Mouse (Mus musculus): ENCODE measurements around the gene Ppp1r2.

The Ppp1r2 gene

DNA sequence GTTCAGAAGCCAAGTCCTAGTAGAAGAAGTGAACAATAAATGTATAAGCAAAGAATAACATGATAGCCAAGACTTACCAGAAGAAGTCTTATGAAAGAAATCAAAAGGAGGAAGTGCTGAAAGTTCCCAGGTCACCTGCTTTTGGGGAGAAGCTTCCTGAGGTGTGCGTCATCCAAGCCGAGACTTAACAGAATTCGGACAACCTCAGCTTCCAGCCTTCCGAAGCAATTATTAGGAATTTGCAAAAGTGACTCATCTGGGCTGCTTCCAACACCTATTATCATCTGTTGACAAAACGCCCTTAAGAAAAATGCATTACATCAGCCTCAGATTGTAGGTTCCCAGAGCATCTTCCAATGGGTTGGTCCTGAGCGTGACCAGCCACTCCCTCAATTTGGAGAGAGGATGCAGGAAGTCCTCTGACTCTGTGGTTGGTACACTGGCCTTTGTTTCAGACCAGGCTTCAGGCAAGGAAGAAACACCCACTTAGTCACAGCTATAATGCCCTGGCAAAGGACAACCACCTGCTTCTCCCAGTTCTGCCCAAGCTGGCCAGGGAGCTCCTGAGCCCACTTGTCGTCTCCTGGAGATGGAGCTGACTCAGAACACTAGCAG lies 15.8 kb upstream of the Ppp1r2 start:
- DNase-seq (ENCODE audit: low read depth, low spot score) = no peak

DNA sequence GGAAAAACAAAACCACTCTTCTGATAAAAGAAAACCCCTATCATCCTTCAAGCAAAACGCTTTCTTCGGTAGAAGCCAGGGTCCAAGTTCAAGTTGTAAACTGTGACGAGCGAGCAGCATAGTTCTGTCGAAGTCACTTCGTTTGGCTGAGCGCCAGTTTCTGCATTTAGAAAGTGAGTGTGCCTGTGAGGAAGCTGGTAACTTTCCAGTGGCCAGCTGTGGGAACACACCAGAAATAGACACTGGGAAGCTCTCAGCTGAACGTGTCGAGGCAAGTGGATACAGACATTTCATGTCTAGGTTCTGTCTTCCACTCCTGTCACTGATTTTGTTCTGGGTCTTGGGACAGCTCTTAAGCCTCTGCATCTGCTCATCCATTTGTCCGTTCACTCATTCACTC lies 15.2 kb upstream of the Ppp1r2 start:
- DNase-seq (ENCODE audit: low read depth, low spot score) = no peak

DNA sequence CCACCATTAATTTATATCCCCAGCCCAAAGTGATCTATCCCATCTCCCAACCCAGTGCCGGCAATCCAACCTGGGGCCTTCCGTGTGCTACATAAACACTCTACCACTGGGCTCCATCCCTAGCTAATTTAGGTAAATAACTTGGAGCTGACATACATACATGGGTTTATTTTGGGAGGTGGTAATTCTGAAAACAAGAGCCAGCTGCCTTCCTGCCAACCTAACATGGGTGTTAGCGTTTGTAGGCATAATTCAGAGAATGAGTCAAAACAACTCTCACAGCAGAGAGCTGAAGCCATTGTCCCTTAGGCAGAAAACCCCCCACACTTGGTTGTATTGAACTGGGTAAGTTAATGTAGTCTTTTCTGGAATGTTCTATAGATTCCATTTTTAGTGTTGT lies 12.6 kb upstream of the Ppp1r2 start:
- no peak for DNase-seq (ENCODE audit: low read depth, low spot score)

DNA sequence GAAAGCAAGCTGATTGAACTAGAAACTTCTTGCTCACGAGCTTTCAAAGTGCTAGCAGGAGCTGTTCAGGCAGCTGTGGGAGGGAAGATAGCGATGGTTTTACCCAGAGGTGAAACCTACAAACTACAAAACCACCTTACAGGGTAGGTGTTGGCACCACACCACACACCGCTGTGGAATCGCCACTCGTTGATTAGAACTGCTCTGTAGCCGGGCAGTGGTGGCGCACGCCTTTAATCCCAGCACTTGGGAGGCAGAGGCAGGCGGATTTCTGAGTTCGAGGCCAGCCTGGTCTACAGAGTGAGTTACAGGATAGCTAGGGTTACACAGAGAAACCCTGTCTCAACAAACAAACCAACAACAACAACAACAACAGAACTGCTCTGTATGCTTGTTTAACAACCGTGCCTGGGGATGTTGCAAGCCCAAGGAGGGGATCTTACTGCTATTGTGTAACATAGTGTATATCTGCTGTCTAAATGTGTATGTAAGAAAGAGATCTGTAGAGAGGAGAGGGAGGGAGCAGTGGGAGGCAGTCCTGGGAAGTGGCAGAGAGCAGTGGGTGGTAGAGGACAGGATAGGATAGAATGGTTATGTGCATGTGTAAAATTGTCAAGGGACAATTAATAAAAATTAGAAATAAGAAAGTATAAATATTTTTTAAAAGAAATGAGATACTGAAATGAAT lies 11.9 kb upstream of the Ppp1r2 start:
- no peak for DNase-seq (ENCODE audit: low read depth, low spot score)

DNA sequence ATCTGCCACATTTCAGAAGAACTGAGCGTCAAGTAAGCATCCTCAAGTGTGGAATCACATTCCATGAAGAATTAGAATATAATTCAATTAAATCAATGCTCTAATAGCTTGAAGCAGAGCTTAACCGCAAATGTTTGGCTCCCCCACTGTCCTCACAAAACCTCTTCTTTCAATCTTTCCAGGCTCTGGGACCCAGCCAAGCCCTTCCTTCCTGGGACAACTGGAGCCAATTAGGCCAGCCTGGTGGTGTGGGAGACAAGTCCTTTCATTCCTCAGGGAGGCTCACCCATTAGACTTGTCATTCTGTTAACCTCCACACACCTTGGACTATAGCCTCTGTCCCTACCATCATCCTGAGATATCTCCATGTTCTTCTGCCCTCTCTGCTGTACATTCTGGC lies 6.9 kb upstream of the Ppp1r2 start:
- DNase-seq (ENCODE audit: low read depth, low spot score) = no peak

DNA sequence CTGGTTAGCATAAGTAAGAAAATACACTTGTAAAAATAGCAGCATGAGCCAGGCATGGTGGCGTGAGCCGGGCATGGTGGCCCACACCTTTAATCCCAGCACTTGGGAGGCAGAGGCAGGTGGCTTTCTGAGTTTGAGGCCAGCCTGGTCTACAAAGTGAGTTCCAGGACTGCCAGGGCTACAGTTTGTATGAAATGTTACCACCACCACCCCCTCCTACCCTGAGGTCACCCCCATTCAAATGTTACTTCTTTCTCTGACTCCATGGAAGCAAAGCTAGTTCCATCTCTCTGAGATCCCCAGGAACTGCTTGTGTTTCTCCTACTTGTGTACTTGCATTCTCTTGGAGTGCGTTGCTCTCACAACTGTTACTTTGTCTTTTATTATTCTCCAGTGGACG lies 5.1 kb upstream of the Ppp1r2 start:
- DNase-seq (ENCODE audit: low read depth, low spot score) = no peak

DNA sequence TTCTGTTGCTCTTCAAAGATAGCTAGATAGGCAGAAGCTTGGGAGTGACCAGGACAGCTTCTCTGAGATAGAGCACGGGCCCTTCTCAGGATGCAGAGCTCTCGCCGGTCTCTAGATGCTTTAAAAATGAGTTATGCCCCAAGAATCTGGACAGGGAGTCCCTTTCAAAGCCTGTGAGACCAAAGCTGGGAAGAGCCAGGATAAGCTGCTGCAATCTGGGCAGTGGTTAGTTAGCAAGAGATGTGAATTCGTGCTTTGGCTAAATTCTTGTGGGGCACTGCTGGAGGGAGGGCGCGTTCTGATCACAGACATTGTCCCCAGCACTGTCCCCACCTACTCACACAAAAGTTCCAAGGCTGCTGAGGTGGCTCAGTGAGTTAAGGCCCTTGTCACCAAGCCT lies 3.5 kb upstream of the Ppp1r2 start:
- DNase-seq (ENCODE audit: low read depth, low spot score) = no peak

DNA sequence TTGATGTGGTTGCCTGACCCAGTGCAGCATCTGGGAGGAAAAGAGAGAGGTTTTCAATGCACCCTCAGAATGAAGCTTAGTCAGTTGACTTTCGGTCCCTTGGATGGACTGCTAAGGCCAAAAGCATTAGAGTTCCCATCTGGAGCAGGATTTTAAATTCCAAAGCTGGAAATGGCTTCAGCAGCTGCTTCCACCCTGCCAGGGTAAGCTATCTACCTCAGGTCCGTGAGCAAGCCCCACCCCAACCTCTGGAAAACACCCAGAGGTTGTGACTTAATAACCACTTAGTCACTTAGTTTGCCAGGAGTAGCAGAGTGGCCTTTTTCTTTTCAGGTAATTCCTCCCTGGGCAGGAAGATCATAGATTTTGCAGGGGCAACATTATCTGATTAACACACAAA lies 3.0 kb upstream of the Ppp1r2 start:
- no peak for DNase-seq (ENCODE audit: low read depth, low spot score)

DNA sequence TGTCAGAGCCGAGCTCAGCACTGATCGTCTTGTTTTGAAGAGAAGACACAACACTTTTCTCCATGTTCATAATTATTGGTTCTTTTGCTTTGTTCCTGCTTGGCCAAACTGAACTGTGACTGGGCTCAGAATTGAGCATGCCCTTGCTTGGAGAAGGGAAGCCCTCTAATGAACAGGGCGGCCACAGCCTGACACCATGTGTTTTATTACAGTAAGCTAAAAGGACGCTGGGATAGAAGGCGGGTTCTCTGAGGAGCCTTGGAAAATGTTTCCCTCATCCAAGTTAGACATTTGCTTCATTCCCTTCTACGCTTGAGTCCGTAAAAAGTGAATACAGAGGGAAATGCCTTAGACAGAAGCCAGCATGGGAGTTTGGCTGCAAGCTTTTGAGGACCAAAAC lies 1.9 kb upstream of the Ppp1r2 start:
- DNase-seq (ENCODE audit: low read depth, low spot score) = no peak

DNA sequence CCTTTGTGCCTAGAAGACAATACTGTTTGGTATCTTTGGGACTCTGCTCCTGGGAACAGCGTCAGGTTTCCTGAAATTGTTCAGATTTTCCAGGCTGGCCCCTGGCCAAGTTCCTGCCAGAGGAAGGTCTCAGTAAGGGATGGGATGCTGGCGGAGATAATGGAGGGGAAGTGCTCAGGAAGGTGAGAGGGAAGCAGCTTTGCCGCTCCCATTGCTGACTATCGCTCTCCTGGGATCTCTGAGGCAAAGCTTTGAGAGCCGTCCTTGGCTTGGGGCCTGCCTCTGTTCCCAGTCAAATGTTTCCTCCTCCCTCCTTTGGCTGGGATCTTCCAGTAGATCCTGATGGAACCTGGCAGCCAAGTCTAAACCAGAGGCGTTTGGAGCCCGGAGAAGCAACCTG lies 1.5 kb upstream of the Ppp1r2 start:
- DNase-seq (ENCODE audit: low read depth, low spot score) = no peak

DNA sequence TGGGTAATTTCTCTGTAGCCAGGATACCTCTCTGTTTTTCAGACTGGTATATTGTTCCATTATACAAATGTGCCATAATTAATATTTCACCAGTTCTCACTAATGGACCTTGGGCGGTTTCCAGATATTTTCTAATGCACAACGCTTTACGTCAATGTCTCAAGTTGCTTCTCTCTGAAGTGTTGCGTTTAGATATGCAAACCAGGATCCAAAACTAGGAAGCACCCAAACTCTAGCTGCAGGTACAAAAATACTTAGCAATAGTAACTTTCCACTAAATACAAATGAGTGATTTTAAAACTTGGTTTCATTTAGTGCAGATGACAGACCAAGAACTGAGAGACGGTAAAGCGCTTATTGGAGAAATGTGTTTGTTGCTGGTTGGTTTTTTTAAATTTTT lies 993 bp downstream of the Ppp1r2 start:
- DNase-seq (ENCODE audit: low read depth, low spot score) = no peak

DNA sequence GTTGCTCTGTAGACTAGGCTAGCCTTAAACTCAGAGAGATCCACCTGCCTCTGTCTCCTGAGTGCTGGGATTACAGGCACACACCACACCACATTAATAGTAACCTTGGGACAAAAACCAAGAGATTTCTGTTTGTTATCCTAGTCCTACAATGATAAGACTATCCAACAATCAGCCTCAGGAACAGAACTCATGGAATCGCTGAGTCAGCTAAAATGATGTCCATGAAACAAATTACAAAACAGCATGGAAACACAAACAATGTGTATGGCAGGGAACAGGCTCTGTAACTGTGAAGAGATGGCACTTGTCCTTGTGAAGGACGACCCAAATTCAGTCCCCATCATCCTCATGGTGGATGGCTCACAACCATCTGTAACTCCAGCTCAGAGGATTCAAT lies 8.4 kb downstream of the Ppp1r2 start:
- DNase-seq (ENCODE audit: low read depth, low spot score) = no peak

DNA sequence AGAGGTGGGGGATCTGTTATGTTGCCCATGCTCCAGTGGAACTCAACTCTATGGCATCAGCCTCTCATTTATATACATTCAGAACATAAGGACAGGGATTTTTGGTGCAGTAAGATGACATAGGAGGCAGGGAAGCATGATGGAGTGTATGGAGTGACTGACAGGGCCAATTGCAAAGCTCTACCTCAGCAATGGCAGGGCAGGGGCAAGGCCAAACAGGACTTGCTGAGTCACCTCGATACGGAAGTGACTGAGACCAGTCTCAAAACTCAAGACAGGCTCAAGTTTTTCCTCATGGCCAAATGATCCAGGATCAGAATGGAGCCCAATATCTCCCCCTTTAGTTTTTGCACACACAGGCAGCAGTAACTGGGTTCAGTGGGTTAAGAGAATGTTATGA lies 18.9 kb downstream of the Ppp1r2 start:
- no peak for DNase-seq (ENCODE audit: low read depth, low spot score)

DNA sequence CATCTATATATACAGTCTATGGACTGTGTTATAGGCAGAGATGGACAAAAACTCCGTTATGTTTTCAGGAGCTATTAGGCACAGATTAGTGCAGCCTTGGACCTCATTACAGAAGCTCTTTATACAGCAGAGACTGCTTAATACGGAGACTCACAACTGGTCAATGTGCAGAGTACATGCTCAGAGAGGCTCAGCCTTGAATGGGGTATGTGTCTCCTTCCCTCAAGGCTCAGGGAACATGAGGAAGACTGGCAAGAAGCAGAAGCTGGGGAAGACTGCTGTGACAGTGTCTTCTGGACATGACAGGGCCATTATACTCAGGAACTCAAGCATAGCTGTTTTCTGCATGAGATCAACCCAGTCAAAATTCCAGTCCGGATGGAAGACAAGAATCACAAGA lies 19.4 kb downstream of the Ppp1r2 start:
- DNase-seq (ENCODE audit: low read depth, low spot score) = no peak

DNA sequence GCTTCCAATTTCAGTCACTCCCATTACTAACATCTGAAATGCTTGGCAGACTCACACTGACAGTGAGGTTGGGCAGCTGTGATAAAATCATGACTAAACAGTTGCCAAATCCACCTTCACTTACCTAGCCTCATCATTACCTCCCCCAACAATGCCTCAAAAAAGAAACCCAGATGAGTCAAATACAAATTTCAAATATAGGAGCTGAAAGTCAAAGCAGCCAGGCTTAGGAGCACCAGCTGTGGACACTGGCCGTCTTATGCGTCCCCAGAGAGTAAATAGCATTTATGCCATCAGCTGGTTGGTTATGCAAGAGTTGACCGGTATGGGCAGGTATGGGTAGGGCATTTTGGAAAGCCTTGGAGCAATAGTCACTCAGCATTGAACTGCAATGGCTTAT lies 25.7 kb downstream of the Ppp1r2 start:
- no peak for DNase-seq (ENCODE audit: low read depth, low spot score)

DNA sequence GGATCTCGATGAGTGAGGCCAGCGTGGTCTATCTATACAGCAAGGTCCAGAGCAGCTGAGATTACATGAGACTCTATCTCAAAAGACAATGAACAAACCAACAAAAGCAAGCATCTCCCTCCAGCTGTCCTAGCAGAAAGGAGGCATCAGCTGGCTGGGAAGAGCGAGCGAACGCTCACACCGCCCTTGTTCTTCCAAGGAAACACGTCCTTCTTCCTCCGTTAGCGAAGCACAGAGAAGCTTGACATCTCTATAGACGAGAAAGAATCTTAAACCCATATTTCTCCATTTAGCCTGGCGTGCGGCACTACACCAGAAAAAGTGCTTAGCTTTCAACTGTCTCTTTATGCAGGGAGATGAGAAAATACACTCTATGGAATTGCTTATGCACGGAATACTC lies 26.4 kb downstream of the Ppp1r2 start:
- DNase-seq (ENCODE audit: low read depth, low spot score) = no peak

DNA sequence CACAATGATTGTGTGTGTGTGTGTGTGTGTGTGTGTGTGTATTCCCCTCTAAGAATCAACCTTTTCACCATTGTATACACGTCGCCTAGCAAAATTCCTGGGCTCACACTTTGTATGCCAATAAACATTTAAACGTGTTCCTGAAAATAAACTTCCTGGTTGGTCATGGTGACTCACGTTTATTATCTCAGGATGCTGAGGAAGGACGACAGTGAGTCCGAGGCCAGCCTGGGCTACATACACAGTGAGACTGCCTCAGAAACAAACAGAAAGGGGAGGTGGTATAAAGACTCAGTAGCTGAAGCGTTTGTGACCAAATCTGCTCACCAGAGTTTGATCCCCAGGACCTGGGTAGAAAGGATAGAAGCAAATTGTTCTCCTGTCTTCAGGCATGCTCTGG lies 27.6 kb downstream of the Ppp1r2 start:
- no peak for DNase-seq (ENCODE audit: low read depth, low spot score)

DNA sequence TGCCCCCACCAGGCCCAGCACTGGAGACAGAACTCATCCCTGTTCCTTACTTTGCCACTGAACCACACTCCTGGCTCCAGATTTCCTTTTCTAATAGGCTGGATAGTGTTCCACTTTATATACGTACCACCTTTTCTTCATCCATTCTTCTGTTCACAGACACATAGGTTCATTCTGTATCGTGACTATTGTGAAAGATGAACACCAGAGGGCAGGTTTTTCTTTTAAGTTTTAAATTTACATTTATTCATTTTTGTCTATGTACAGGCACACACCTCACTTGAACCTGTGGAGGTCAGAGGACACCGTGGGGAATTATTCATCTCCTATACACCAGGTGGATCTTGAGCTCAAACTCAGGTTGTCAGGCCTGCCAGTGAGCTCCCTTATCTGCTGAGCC lies 31.0 kb downstream of the Ppp1r2 start:
- no peak for DNase-seq (ENCODE audit: low read depth, low spot score)

DNA sequence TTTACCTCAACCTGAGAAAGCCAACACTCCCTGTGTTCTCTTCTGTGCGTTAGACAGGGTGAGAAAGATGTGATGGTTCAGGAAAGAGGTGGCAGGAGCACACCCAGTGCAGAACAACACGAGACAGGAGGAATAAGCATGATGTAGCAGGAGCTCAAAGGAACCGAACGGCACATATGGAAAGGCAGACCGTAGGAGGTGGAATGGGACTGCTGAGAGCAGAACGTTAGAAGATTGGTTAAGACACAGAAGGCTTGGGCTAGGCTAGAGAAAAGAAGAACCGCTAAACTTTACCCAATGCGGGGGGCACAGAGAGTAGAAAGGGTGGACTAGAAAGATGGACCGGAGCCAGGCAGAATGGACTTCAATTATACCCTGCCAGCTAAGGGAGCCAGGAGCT lies 33.6 kb downstream of the Ppp1r2 start:
- no peak for DNase-seq (ENCODE audit: low read depth, low spot score)

DNA sequence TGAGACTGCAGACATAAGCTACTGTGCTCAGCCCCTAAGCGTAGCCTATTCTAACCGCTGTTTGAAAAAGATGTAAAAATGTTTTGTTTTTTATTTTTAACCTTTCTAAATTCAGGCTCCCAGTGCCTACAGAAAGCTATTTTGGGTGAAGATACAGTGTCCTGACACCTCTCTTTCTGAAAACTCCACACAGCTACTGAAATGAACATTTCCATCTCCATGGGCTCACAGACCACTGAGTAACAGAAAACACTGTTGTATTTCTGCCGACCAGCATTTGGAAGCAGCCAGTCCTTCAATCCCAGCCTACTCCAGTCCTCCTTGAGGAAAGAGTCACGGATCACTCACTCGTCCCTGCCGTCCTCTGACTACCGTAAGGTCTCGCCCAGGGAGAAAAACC lies 34.5 kb downstream of the Ppp1r2 start:
- DNase-seq (ENCODE audit: low read depth, low spot score) = no peak

DNA sequence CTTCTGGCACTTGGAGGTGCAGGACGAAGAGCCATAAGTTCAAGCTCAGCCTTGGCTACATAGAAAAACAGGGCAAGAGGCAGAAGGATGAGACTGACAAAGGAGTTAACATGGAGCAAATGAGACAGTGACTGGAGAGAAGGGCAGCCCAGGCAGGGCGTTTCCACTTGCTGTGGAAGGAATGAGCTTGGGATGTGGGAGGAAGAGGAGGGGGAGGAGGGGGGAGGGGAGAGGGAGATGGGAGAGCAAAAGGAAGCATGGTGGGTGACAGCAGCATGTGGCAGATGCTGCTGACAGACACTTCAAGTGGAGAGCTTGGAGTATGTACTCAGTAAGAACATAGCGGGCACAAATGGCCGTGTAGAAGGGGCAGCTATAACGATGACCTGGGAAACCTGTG lies 36.8 kb downstream of the Ppp1r2 start:
- DNase-seq (ENCODE audit: low read depth, low spot score) = no peak

DNA sequence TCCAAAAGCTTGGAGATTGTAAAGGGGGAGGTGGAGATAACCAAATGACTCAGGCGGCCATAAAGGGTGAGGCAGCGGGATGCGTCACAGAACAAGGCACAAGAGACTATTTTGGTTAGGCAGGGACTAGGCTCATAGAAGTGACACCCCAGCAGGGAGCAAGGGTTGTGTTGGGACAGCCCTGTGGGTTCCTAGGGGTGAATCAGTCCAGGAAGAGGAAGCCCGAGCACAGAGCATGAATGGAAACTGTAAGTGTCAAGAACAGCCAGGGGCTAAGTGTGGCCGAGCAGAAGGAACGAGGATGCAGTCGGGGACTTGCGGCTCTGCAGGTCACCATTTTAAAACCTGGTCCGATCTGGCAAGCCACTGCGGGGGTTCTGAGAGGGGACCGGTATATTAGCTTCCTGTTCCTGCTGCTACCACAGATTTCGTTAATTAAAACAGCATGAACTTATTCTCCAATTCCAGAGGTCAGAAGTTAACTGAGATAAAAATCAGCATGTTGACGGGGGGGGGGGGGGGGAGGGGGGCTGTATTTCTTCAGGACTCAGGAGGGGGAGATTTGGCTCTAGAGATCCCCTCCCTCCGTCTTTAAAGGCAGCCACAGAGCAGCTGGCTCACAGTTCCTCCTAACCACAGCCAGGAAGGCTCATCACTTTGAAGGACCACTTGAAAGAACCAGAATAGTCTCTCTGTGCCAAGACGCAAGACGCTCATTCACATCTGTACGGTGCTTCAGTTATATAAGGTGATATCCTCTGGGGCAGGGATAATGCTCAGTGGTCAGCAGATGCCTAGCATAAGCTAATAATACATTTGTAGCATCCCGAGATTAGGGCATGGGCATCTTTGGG lies 39.4 kb downstream of the Ppp1r2 start:
- DNase-seq (ENCODE audit: low read depth, low spot score) = no peak

Measured in brain, embryonic 18.5 days (tissue).